Mouse (Mus musculus) C2C12 (cell line): ENCODE measurements around the gene Stat5b.

Source experiments
- CEBPB ChIP-seq: IDR thresholded peaks from one replicate; pipeline ENCODE4 v1.6.1; 2011; ENCODE audit warnings: low read depth, mild to moderate bottlenecking, control low read depth, moderate library complexity
- CTCF ChIP-seq: IDR thresholded peaks from one replicate; pipeline ENCODE4 v1.5.1; 2011; ENCODE audit not compliant: control insufficient read depth, insufficient read depth, insufficient read length
- FOSL1 ChIP-seq: IDR thresholded peaks from one replicate; pipeline ENCODE4 v1.8.0; 2011; ENCODE audit warnings: mild to moderate bottlenecking, low read length; ENCODE audit not compliant: poor library complexity, insufficient read depth, severe bottlenecking
- MAX ChIP-seq: IDR thresholded peaks from one replicate; pipeline ENCODE4 v1.6.1; 2011; ENCODE audit warnings: mild to moderate bottlenecking, control low read depth
- MYOD1 ChIP-seq: IDR thresholded peaks from one replicate; pipeline ENCODE4 v1.6.1; 2011; ENCODE audit warnings: low read depth; ENCODE audit not compliant: control insufficient read depth, insufficient read length
- MYOG ChIP-seq: IDR thresholded peaks from one replicate; pipeline ENCODE4 v1.6.1; 2011; ENCODE audit not compliant: control insufficient read depth, insufficient read length; ENCODE audit errors: extremely low read depth
- USF1 ChIP-seq: IDR thresholded peaks from one replicate; pipeline ENCODE4 v1.6.1; 2011; ENCODE audit warnings: low read depth, mild to moderate bottlenecking, control low read depth, moderate library complexity

- TF ChIP-seq CTCF = no peak
- TF ChIP-seq USF1 = no peak
- no peak for TF ChIP-seq FOSL1
- TF ChIP-seq MYOD1 = no peak
- TF ChIP-seq MAX = no peak
- no peak for TF ChIP-seq CEBPB
- TF ChIP-seq MYOG = no peak
These were observed 101.1 kb downstream of the Stat5b start for GRCm38 (mm10) chr11:100749469-100749868.
